Mouse (Mus musculus) cortical plate, adult 2 months (tissue): ENCODE measurements around the gene Slc6a11.

Source experiments
- CTCF ChIP-seq: fragments of 200-500 bp; IDR thresholded peaks from 2 replicates; pipeline ENCODE4 v1.5.1; 2011; ENCODE audit warnings: mild to moderate bottlenecking, control low read depth, low read length; ENCODE audit not compliant: insufficient read depth; ENCODE audit errors: extremely low read depth
- POLR2A ChIP-seq: fragments of 200-500 bp; IDR thresholded peaks from 2 replicates; pipeline ENCODE4 v1.6.1; 2011; ENCODE audit warnings: mild to moderate bottlenecking, low read length, control low read depth; ENCODE audit not compliant: insufficient read depth; ENCODE audit errors: extremely low read depth

DNA sequence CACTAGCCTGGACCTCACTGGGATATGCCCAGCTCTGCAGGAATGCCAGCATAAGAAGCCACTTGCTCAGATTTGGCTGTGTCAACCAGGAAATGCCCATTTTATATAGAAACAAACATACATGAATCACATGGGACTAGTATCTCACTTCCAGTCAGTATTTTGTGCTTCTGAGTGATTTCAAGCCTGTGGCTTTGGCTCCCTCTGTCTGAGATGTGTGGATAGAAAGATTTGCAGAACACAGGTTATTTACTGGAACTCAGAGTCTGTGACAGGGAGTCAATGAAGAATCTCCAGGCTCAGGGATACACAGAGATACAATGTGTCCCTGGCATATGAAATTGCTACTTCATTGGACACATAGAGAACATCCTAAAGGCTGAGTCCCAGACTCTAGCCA, 65.0 kb downstream of the Slc6a11 start:
- TF ChIP-seq POLR2A (no peak), CTCF (peak; percentile 45; the same call in 1 of the 2 replicates)
